Mouse (Mus musculus) layer of hippocampus, adult 18-20 months (tissue): ENCODE measurements at regions not wholly inside any gene's neighbourhood (a gene's known extent, or its start where the extent isn't known, plus 50 kb on each side); places are given as distances from the start of the nearest gene placed in this dataset.

Experiments used
- DNase-seq, 2 experiments: peaks; one replicate each; pipeline ENCODE4 v3.0.0; 2022; ENCODE audit warnings: low spot score in 2 of 2

DNA sequence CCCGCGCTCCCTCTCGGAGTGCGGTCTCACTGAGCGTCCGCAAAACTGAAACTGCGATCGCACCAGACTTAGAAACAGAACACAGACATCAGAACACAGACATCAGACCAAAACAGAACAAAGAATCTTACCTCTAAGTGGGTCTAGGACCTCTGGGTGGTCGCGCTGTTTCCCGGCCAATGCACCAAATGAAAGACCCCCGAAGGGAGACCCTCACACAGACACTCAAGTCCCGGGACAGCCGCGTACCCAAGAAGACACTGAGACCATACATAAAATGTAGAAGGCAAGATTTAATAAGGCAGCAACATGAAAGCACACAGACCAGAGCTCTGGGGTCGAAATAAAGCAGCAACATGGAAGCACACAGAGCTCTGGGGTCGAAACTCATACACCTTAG is 341.1 kb downstream of the Gm21739 start:
- peak; percentile 0 for DNase-seq
